Mouse (Mus musculus): Measurements from ENCODE around the gene Smc1b.

Smc1b gene

GRCm38 (mm10) chr15:85016951-85017664 lies 114.7 kb downstream of the Smc1b start, which contains the start of gene Upk3a:
Gene Upk3a (plus strand): TSS chr15:85017141.
- DNase-seq = no peak

GRCm38 (mm10) chr15:85015771-85016170 lies 116.0 kb downstream of the Smc1b start:
- no peak for DNase-seq

Data from spleen, adult 18-20 months (tissue).